Mouse (Mus musculus): Measurements from ENCODE around the gene Mrps2. TPM values are rescaled to one million over a fixed set of nuclear protein-coding genes. Genes with fewer than 3 reads are reported as not detected.

The Mrps2 gene
- polyA plus RNA-seq, 1 experiment from 2014 or later, result 65.9 TPM

GRCm38 (mm10) chr2:28494521-28494920 is 26.7 kb downstream of the Mrps2 start:
- H3K27me3 ChIP-seq (ENCODE audit: control insufficient read depth, insufficient read depth, low read length), result no peaks in the 10 kb centered on the region
- no peaks in the 10 kb centered on the region for H3K9me3 ChIP-seq (ENCODE audit: control insufficient read depth, low read length)
- DNase-seq (ENCODE audit: low spot score, missing footprints), result no peak
- ATAC-seq (ENCODE audit: low FRiP score), result no peak
- no peak overlapping the region for H3K9ac ChIP-seq (ENCODE audit: low read length)
- no peaks in the 10 kb centered on the region for H3K4me1 ChIP-seq (ENCODE audit: control insufficient read depth, insufficient read depth, low read length)
- H3K27ac ChIP-seq (ENCODE audit: low read depth, low read length), result no peak overlapping the region
- WGBS, result 96% methylated on average over 2 of the region's 2 CpGs
- no peaks in the 10 kb centered on the region for H3K36me3 ChIP-seq (ENCODE audit: control insufficient read depth, insufficient read depth, low read length)
- no peak overlapping the region for H3K4me2 ChIP-seq
- H3K4me3 ChIP-seq (ENCODE audit: low read depth, low read length), result no peak overlapping the region

- 84% methylated on average over 14 of the region's 14 CpGs for WGBS
- no peak overlapping the region for H3K4me3 ChIP-seq (ENCODE audit: low read depth, low read length)
- H3K36me3 ChIP-seq (ENCODE audit: control insufficient read depth, insufficient read depth, low read length), result no peaks in the 10 kb centered on the region
- no peaks in the 10 kb centered on the region for H3K27me3 ChIP-seq (ENCODE audit: control insufficient read depth, insufficient read depth, low read length)
- DNase-seq (ENCODE audit: low spot score, missing footprints) (no peak), ATAC-seq (ENCODE audit: low FRiP score) (no peak)
- H3K9me3 ChIP-seq (ENCODE audit: control insufficient read depth, low read length), result no peaks in the 10 kb centered on the region
- H3K4me1 ChIP-seq (ENCODE audit: control insufficient read depth, insufficient read depth, low read length), result no peaks in the 10 kb centered on the region
- no peak overlapping the region for H3K4me2 ChIP-seq
- H3K27ac ChIP-seq (ENCODE audit: low read depth, low read length), result no peak overlapping the region
- no peak overlapping the region for H3K9ac ChIP-seq (ENCODE audit: low read length)
Measured at GRCm38 (mm10) chr2:28495207-28495756, 27.4 kb downstream of the Mrps2 start.

GRCm38 (mm10) chr2:28495801-28496595 is 28.1 kb downstream of the Mrps2 start:
- H3K9ac ChIP-seq (ENCODE audit: low read length), result no peak overlapping the region
- no peaks in the 10 kb centered on the region for H3K9me3 ChIP-seq (ENCODE audit: control insufficient read depth, low read length)
- ATAC-seq (ENCODE audit: low FRiP score), result no peak
- H3K36me3 ChIP-seq (ENCODE audit: control insufficient read depth, insufficient read depth, low read length), result no peaks in the 10 kb centered on the region
- no peaks in the 10 kb centered on the region for H3K4me1 ChIP-seq (ENCODE audit: control insufficient read depth, insufficient read depth, low read length)
- H3K4me2 ChIP-seq, result no peak overlapping the region
- H3K27me3 ChIP-seq (ENCODE audit: control insufficient read depth, insufficient read depth, low read length), result no peaks in the 10 kb centered on the region
- no peak for DNase-seq (ENCODE audit: low spot score, missing footprints)
- no peak overlapping the region for H3K27ac ChIP-seq (ENCODE audit: low read depth, low read length)
- WGBS, result 88% methylated on average over 16 of the region's 16 CpGs
- no peak overlapping the region for H3K4me3 ChIP-seq (ENCODE audit: low read depth, low read length)

- DNase-seq (ENCODE audit: low spot score, missing footprints) (no peak), ATAC-seq (ENCODE audit: low FRiP score) (no peak)
- no peak within 1 kb of the TSS for H3K9ac ChIP-seq (ENCODE audit: low read length)
- no peak within 1 kb of the TSS for H3K4me2 ChIP-seq
- H3K27me3 ChIP-seq (ENCODE audit: control insufficient read depth, insufficient read depth, low read length), result no peaks in the 10 kb centered on the region
- no peaks in the 10 kb centered on the region for H3K36me3 ChIP-seq (ENCODE audit: control insufficient read depth, insufficient read depth, low read length)
- no peaks in the 10 kb centered on the region for H3K4me1 ChIP-seq (ENCODE audit: control insufficient read depth, insufficient read depth, low read length)
- no peak within 1 kb of the TSS for H3K4me3 ChIP-seq (ENCODE audit: low read depth, low read length)
- 83% methylated on average over 5 of the region's 5 CpGs for WGBS
- no peak within 1 kb of the TSS for H3K27ac ChIP-seq (ENCODE audit: low read depth, low read length)
- no peaks in the 10 kb centered on the region for H3K9me3 ChIP-seq (ENCODE audit: control insufficient read depth, low read length)
Measured at GRCm38 (mm10) chr2:28496671-28497070, 28.8 kb downstream of the Mrps2 start, which contains the start of gene Gbgt1. Gbgt1 (plus strand) TSS chr2:28496891.

- ATAC-seq (ENCODE audit: low FRiP score), result no peak
- Histone ChIP-seq H3K36me3 (ENCODE audit: control insufficient read depth, insufficient read depth, low read length) (no peaks in the 10 kb centered on the region), H3K4me3 (ENCODE audit: low read depth, low read length) (no peak overlapping the region), H3K9ac (ENCODE audit: low read length) (no peak overlapping the region), H3K4me1 (ENCODE audit: control insufficient read depth, insufficient read depth, low read length) (no peaks in the 10 kb centered on the region), H3K9me3 (ENCODE audit: control insufficient read depth, low read length) (no peaks in the 10 kb centered on the region), H3K27me3 (ENCODE audit: control insufficient read depth, insufficient read depth, low read length) (no peaks in the 10 kb centered on the region), H3K27ac (ENCODE audit: low read depth, low read length) (no peak overlapping the region), H3K4me2 (no peak overlapping the region)
- DNase-seq (ENCODE audit: low spot score, missing footprints), result no peak
- WGBS, result 80% methylated on average over 5 of the region's 5 CpGs
Measured at GRCm38 (mm10) chr2:28497561-28497960, 29.7 kb downstream of the Mrps2 start.

- H3K9ac ChIP-seq (ENCODE audit: low read length), result no peak overlapping the region
- H3K27ac ChIP-seq (ENCODE audit: low read depth, low read length), result no peak overlapping the region
- H3K4me2 ChIP-seq, result no peak overlapping the region
- no peaks in the 10 kb centered on the region for H3K27me3 ChIP-seq (ENCODE audit: control insufficient read depth, insufficient read depth, low read length)
- ATAC-seq (ENCODE audit: low FRiP score), result no peak
- no peaks in the 10 kb centered on the region for H3K4me1 ChIP-seq (ENCODE audit: control insufficient read depth, insufficient read depth, low read length)
- no peak for DNase-seq (ENCODE audit: low spot score, missing footprints)
- no peaks in the 10 kb centered on the region for H3K36me3 ChIP-seq (ENCODE audit: control insufficient read depth, insufficient read depth, low read length)
- no peaks in the 10 kb centered on the region for H3K9me3 ChIP-seq (ENCODE audit: control insufficient read depth, low read length)
- H3K4me3 ChIP-seq (ENCODE audit: low read depth, low read length), result no peak overlapping the region
- WGBS, result 86% methylated on average over 4 of the region's 4 CpGs
Measured at GRCm38 (mm10) chr2:28498431-28498830, 30.6 kb downstream of the Mrps2 start.

GRCm38 (mm10) chr2:28502987-28503386 is 35.1 kb downstream of the Mrps2 start:
- 89% methylated on average over 10 of the region's 10 CpGs for WGBS
- no peak overlapping the region for H3K4me2 ChIP-seq

GRCm38 (mm10) chr2:28504676-28505075 is 36.8 kb downstream of the Mrps2 start:
- Histone ChIP-seq H3K4me1 (ENCODE audit: control insufficient read depth, insufficient read depth, low read length) (no peaks in the 10 kb centered on the region), H3K4me3 (ENCODE audit: low read depth, low read length) (no peak overlapping the region), H3K27ac (ENCODE audit: low read depth, low read length) (no peak overlapping the region), H3K9ac (ENCODE audit: low read length) (no peak overlapping the region), H3K36me3 (ENCODE audit: control insufficient read depth, insufficient read depth, low read length) (no peaks in the 10 kb centered on the region), H3K4me2 (no peak overlapping the region), H3K27me3 (ENCODE audit: control insufficient read depth, insufficient read depth, low read length) (no peaks in the 10 kb centered on the region), H3K9me3 (ENCODE audit: control insufficient read depth, low read length) (no peaks in the 10 kb centered on the region)
- WGBS, result 89% methylated on average over 13 of the region's 13 CpGs
- DNase-seq (ENCODE audit: low spot score, missing footprints) (no peak), ATAC-seq (ENCODE audit: low FRiP score) (no peak)

More at GRCm38 (mm10) chr2:28502987-28503386, 35.1 kb downstream of the Mrps2 start:
- no peak overlapping the region for H3K4me3 ChIP-seq (ENCODE audit: low read depth, low read length)
- H3K27ac ChIP-seq (ENCODE audit: low read depth, low read length), result no peak overlapping the region
- H3K9me3 ChIP-seq (ENCODE audit: control insufficient read depth, low read length), result no peaks in the 10 kb centered on the region
- no peak for ATAC-seq (ENCODE audit: low FRiP score)
- DNase-seq (ENCODE audit: low spot score, missing footprints), result no peak
- H3K36me3 ChIP-seq (ENCODE audit: control insufficient read depth, insufficient read depth, low read length), result no peaks in the 10 kb centered on the region
- H3K27me3 ChIP-seq (ENCODE audit: control insufficient read depth, insufficient read depth, low read length), result no peaks in the 10 kb centered on the region
- no peaks in the 10 kb centered on the region for H3K4me1 ChIP-seq (ENCODE audit: control insufficient read depth, insufficient read depth, low read length)
- no peak overlapping the region for H3K9ac ChIP-seq (ENCODE audit: low read length)

- Histone ChIP-seq H3K27me3 (ENCODE audit: control insufficient read depth, insufficient read depth, low read length) (no peaks in the 10 kb centered on the region), H3K4me2 (no peak within 1 kb of the TSS), H3K27ac (ENCODE audit: low read depth, low read length) (no peak within 1 kb of the TSS), H3K9ac (ENCODE audit: low read length) (no peak within 1 kb of the TSS), H3K4me3 (ENCODE audit: low read depth, low read length) (no peak within 1 kb of the TSS), H3K36me3 (ENCODE audit: control insufficient read depth, insufficient read depth, low read length) (no peaks in the 10 kb centered on the region), H3K4me1 (ENCODE audit: control insufficient read depth, insufficient read depth, low read length) (no peaks in the 10 kb centered on the region), H3K9me3 (ENCODE audit: control insufficient read depth, low read length) (no peaks in the 10 kb centered on the region)
- DNase-seq (ENCODE audit: low spot score, missing footprints) (no peak), ATAC-seq (ENCODE audit: low FRiP score) (no peak)
- WGBS, result 86% methylated on average over 3 of the region's 3 CpGs
Measured at GRCm38 (mm10) chr2:28505795-28506194, 37.9 kb downstream of the Mrps2 start, which contains the start of gene Gm10134. Gm10134 (plus strand) TSS chr2:28506095.
